Mouse (Mus musculus): ENCODE data around the gene Efcab2. TPM values are rescaled to one million over a fixed set of nuclear protein-coding genes. Genes with fewer than 3 reads are reported as not detected.

Efcab2 gene
- total and polyA plus RNA-seq, 2 experiments = 0.29 to 2.2 TPM

GRCm38 (mm10) chr1:178486828-178487227 is 80.9 kb downstream of the Efcab2 start:
- Histone ChIP-seq H3K27ac (replicated peaks; ENCODE audit: insufficient read depth, low read depth, low read length) (no peak overlapping the region), H3K36me3 (ENCODE audit: control insufficient read depth, insufficient read depth, low read length) (no peaks in the 10 kb centered on the region), H3K4me1 (ENCODE audit: control insufficient read depth, insufficient read depth, low read length) (no peaks in the 10 kb centered on the region), H3K4me3 (ENCODE audit: insufficient read depth, low read depth, low read length) (no peak overlapping the region), H3K79me2 (ENCODE audit: control insufficient read depth, insufficient read depth, low read length) (no peaks in the 10 kb centered on the region), H3K9ac (ENCODE audit: low read depth, low read length) (no peak overlapping the region), H3K27me3 (ENCODE audit: control insufficient read depth, insufficient read depth, low read length) (no peaks in the 10 kb centered on the region)
- WGBS = 90% methylated on average over 5 of the region's 5 CpGs
- TF ChIP-seq CTCF (IDR thresholded peaks at IDR 0.05; ENCODE audit: low read depth, low read length) (no peak), POLR2A (IDR thresholded peaks at IDR 0.05; ENCODE audit: extremely low read depth, insufficient read depth, low read length) (no peak)
- no peak for DNase-seq (ENCODE audit: extremely low read depth, low read depth, low spot score)

GRCm38 (mm10) chr1:178489127-178489526 is 83.2 kb downstream of the Efcab2 start:
- Histone ChIP-seq H3K4me3 (ENCODE audit: insufficient read depth, low read depth, low read length) (no peak overlapping the region), H3K27ac (replicated peaks; ENCODE audit: insufficient read depth, low read depth, low read length) (no peak overlapping the region), H3K4me1 (ENCODE audit: control insufficient read depth, insufficient read depth, low read length) (no peaks in the 10 kb centered on the region), H3K27me3 (ENCODE audit: control insufficient read depth, insufficient read depth, low read length) (no peaks in the 10 kb centered on the region), H3K36me3 (ENCODE audit: control insufficient read depth, insufficient read depth, low read length) (no peaks in the 10 kb centered on the region), H3K9ac (ENCODE audit: low read depth, low read length) (no peak overlapping the region), H3K79me2 (ENCODE audit: control insufficient read depth, insufficient read depth, low read length) (no peaks in the 10 kb centered on the region)
- DNase-seq (ENCODE audit: extremely low read depth, low read depth, low spot score) = no peak
- no peak for TF ChIP-seq POLR2A (IDR thresholded peaks at IDR 0.05; ENCODE audit: extremely low read depth, insufficient read depth, low read length)
- WGBS = 73% methylated on average over 3 of the region's 3 CpGs

- Histone ChIP-seq H3K27ac (replicated peaks; ENCODE audit: insufficient read depth, low read depth, low read length) (no peak overlapping the region), H3K27me3 (ENCODE audit: control insufficient read depth, insufficient read depth, low read length) (no peaks in the 10 kb centered on the region), H3K9ac (ENCODE audit: low read depth, low read length) (no peak overlapping the region), H3K4me3 (ENCODE audit: insufficient read depth, low read depth, low read length) (no peak overlapping the region), H3K36me3 (ENCODE audit: control insufficient read depth, insufficient read depth, low read length) (no peaks in the 10 kb centered on the region), H3K79me2 (ENCODE audit: control insufficient read depth, insufficient read depth, low read length) (no peaks in the 10 kb centered on the region), H3K4me1 (ENCODE audit: control insufficient read depth, insufficient read depth, low read length) (no peaks in the 10 kb centered on the region)
- DNase-seq (ENCODE audit: extremely low read depth, low read depth, low spot score) = no peak
- WGBS = 80% methylated on average over 5 of the region's 5 CpGs
- no peak for TF ChIP-seq CTCF (IDR thresholded peaks at IDR 0.05; ENCODE audit: low read depth, low read length)
- no peak for TF ChIP-seq POLR2A (IDR thresholded peaks at IDR 0.05; ENCODE audit: extremely low read depth, insufficient read depth, low read length)
These were observed 85.8 kb downstream of the Efcab2 start for GRCm38 (mm10) chr1:178491733-178492132.

DNA sequence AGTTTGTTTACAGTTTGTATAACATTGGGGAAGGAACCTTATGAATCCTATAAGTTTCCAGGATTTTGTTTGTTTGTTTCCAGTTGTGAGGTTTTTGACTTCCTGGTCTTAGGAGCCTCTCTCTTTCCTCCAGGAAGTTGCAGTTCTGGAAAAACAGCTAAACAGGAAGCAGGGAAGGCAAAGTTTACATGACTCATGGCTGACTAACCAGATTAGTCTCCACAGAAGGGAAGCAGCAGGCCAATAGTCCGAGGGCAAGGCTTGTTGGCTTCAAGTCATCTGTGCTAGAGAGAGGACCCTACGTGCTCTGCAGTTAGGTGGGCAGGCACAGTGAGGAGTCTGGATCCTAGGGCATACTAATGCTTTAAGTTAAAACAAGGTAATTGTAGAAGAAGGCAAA is 86.6 kb downstream of the Efcab2 start:
- DNase-seq (ENCODE audit: extremely low read depth, low read depth, low spot score) = no peak
- Histone ChIP-seq H3K4me1 (ENCODE audit: control insufficient read depth, insufficient read depth, low read length) (no peaks in the 10 kb centered on the region), H3K27me3 (ENCODE audit: control insufficient read depth, insufficient read depth, low read length) (no peaks in the 10 kb centered on the region), H3K36me3 (ENCODE audit: control insufficient read depth, insufficient read depth, low read length) (no peaks in the 10 kb centered on the region), H3K79me2 (ENCODE audit: control insufficient read depth, insufficient read depth, low read length) (no peaks in the 10 kb centered on the region), H3K4me3 (ENCODE audit: insufficient read depth, low read depth, low read length) (no peak overlapping the region), H3K27ac (replicated peaks; ENCODE audit: insufficient read depth, low read depth, low read length) (no peak overlapping the region), H3K9ac (ENCODE audit: low read depth, low read length) (no peak overlapping the region)
- 51% methylated on average over 2 of the region's 2 CpGs for WGBS
- TF ChIP-seq CTCF (IDR thresholded peaks at IDR 0.05; ENCODE audit: low read depth, low read length) (no peak), POLR2A (IDR thresholded peaks at IDR 0.05; ENCODE audit: extremely low read depth, insufficient read depth, low read length) (no peak)

DNA sequence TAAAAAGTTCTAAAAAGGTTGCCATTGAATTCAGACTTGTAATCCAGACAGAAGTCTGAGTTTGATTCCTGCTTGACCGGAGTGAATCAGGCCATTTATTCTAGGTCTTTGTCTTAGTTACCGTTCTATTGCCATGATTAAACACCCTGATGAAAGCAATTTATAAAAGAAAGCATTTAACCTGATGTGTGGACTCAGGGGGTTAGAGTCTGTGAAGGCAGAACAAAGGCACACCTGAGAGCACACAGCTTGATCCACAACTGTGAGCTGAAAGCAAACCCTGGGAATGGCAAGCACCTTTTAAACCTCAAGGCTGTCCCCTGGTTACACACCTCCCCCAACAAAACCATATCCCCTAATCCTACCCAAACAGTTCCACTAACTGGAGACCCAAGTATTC is 90.3 kb downstream of the Efcab2 start:
- Histone ChIP-seq H3K36me3 (ENCODE audit: control insufficient read depth, insufficient read depth, low read length) (no peaks in the 10 kb centered on the region), H3K4me3 (ENCODE audit: insufficient read depth, low read depth, low read length) (no peak overlapping the region), H3K27ac (replicated peaks; ENCODE audit: insufficient read depth, low read depth, low read length) (no peak overlapping the region), H3K27me3 (ENCODE audit: control insufficient read depth, insufficient read depth, low read length) (no peaks in the 10 kb centered on the region), H3K4me1 (ENCODE audit: control insufficient read depth, insufficient read depth, low read length) (no peaks in the 10 kb centered on the region), H3K79me2 (ENCODE audit: control insufficient read depth, insufficient read depth, low read length) (no peaks in the 10 kb centered on the region), H3K9ac (ENCODE audit: low read depth, low read length) (no peak overlapping the region)
- 84% methylated on average over 2 of the region's 2 CpGs for whole genome bisulfite sequencing
- TF ChIP-seq POLR2A (IDR thresholded peaks at IDR 0.05; ENCODE audit: extremely low read depth, insufficient read depth, low read length) = no peak
- TF ChIP-seq CTCF (IDR thresholded peaks at IDR 0.05; ENCODE audit: low read depth, low read length) = no peak
- DNase-seq (ENCODE audit: extremely low read depth, low read depth, low spot score) = no peak

GRCm38 (mm10) chr1:178496841-178497240 is 91.0 kb downstream of the Efcab2 start:
- peak; percentile 9 for DNase-seq (ENCODE audit: extremely low read depth, low read depth, low spot score)
- H3K27me3 ChIP-seq (ENCODE audit: control insufficient read depth, insufficient read depth, low read length) = no peaks in the 10 kb centered on the region
- 36% methylated on average over 1 of the region's 1 CpGs for WGBS
- H3K4me1 ChIP-seq (ENCODE audit: control insufficient read depth, insufficient read depth, low read length) = no peaks in the 10 kb centered on the region
- H3K79me2 ChIP-seq (ENCODE audit: control insufficient read depth, insufficient read depth, low read length) = no peaks in the 10 kb centered on the region
- no peak overlapping the region for H3K27ac ChIP-seq (replicated peaks; ENCODE audit: insufficient read depth, low read depth, low read length)
- no peak overlapping the region for H3K9ac ChIP-seq (ENCODE audit: low read depth, low read length)
- peak; percentile 55; the same call in 1 of the 2 replicates for TF ChIP-seq CTCF (IDR thresholded peaks at IDR 0.05; ENCODE audit: low read depth, low read length)
- TF ChIP-seq POLR2A (IDR thresholded peaks at IDR 0.05; ENCODE audit: extremely low read depth, insufficient read depth, low read length) = no peak
- no peaks in the 10 kb centered on the region for H3K36me3 ChIP-seq (ENCODE audit: control insufficient read depth, insufficient read depth, low read length)
- H3K4me3 ChIP-seq (ENCODE audit: insufficient read depth, low read depth, low read length) = no peak overlapping the region
